In the genomic region with DNA sequence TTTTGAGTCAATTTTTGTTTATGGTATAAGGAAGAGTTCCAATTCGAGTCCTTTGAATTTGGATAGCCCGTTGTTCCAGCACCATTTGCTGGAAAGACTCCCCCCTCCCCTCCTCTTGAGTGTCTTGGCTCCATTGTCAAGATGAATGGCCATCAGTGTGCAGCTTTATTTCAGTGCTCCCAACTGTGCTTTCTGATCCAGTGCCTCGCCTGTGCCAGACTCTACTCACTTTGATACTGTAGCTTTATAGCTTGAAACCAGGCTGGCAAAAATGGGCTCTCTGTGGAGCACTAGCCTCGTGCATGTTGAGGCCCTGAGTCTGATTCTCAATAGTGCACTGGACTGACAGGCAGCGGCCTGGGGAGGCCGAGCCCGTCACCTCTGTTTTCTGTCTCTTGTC, we compare ENCODE assay signal across 9 mouse cellular contexts. TPM values are rescaled to one million over a fixed set of nuclear protein-coding genes. Genes with fewer than 3 reads are reported as not detected.
DNase-seq lines count a peak whose midpoint lies in the region; ATAC-seq and TF ChIP-seq lines count a peak whose summit lies in the region.
"Had no signal": no experiment of that assay in that cellular context is flagged by ENCODE, and none has a peak within 500 bp of the region (broad histone marks: within the 10 kb centered on the region; RNA-seq: fewer than 3 reads in every experiment).

No protein-coding gene starts in this region.

- no peaks in the 10 kb centered on the region for H3K27me3 ChIP-seq in embryonic facial prominence, embryonic 12.5 days
- H3K27me3 ChIP-seq in embryonic facial prominence, embryonic 10.5 days (replicated peaks; ENCODE audit: low read depth, poor library complexity, severe bottlenecking), result no peaks in the 10 kb centered on the region
- H3K27me3 ChIP-seq in liver, embryonic 13.5 days, result no peaks in the 10 kb centered on the region
- H3K27me3 ChIP-seq in liver, postnatal 0 days (ENCODE audit: insufficient read depth, low read length), result no peaks in the 10 kb centered on the region
- no peaks in the 10 kb centered on the region for H3K27me3 ChIP-seq in limb, embryonic 15.5 days

- no peak overlapping the region for H3K9ac ChIP-seq in embryonic facial prominence, embryonic 12.5 days
- 0 out of 2 replicates have a peak overlapping the region, but pooled peaks have one; percentile 13 for H3K9ac ChIP-seq in liver, embryonic 13.5 days
- no peak overlapping the region for H3K9ac ChIP-seq in liver, postnatal 0 days (replicated peaks)
- H3K9ac ChIP-seq in limb, embryonic 15.5 days, result no peak overlapping the region

- no peak for TF ChIP-seq EP300 in liver, postnatal 0 days (IDR thresholded peaks at IDR 0.05; ENCODE audit: low read depth)

- 47% methylated on average over 7 of the region's 7 CpGs for WGBS in embryonic facial prominence, embryonic 12.5 days
- WGBS in embryonic facial prominence, embryonic 10.5 days, result 59% methylated on average over 7 of the region's 7 CpGs
- WGBS in liver, embryonic 13.5 days (ENCODE audit: insufficient replicate concordance), result 39% methylated on average over 7 of the region's 7 CpGs
- 63% methylated on average over 7 of the region's 7 CpGs for WGBS in liver, postnatal 0 days (ENCODE audit: insufficient replicate concordance)
- 51% methylated on average over 7 of the region's 7 CpGs for WGBS in limb, embryonic 15.5 days

- ATAC-seq in embryonic facial prominence, embryonic 12.5 days (ENCODE audit: insufficient number of reproducible peaks, insufficient read depth, low FRiP score, low TSS enrichment), result no peak
- no peak for ATAC-seq in liver, embryonic 13.5 days (ENCODE audit: low read depth)
- no peak for ATAC-seq in liver, postnatal 0 days
- no peak for ATAC-seq in limb, embryonic 15.5 days (ENCODE audit: insufficient number of reproducible peaks, low FRiP score, low TSS enrichment, low read depth)
- no peak for ATAC-seq in granulocyte monocyte progenitor cell, adult 5-6 weeks (replicated peaks; ENCODE audit: poor library complexity, severe bottlenecking)

- DNase-seq in embryonic facial prominence, embryonic 10.5 days (ENCODE audit: low spot score), result no peak
- no peak for DNase-seq in liver, embryonic 13.5 days
- no peak for DNase-seq in liver, postnatal 0 days
- no peak for DNase-seq in left cerebral cortex, adult 9 months (ENCODE audit: low spot score in 2 of 2)

- no peak overlapping the region for H3K4me2 ChIP-seq in embryonic facial prominence, embryonic 12.5 days (replicated peaks)
- H3K4me2 ChIP-seq in liver, embryonic 13.5 days, result no peak overlapping the region
- H3K4me2 ChIP-seq in liver, postnatal 0 days (ENCODE audit: low read depth, low read length), result no peak overlapping the region
- H3K4me2 ChIP-seq in limb, embryonic 15.5 days, result no peak overlapping the region

- H3K27ac ChIP-seq in embryonic facial prominence, embryonic 12.5 days, result peak overlapping the region; percentile 73
- H3K27ac ChIP-seq in embryonic facial prominence, embryonic 10.5 days (replicated peaks), result no peak overlapping the region
- no peak overlapping the region for H3K27ac ChIP-seq in liver, embryonic 13.5 days
- no peak overlapping the region for H3K27ac ChIP-seq in liver, postnatal 0 days (ENCODE audit: low read depth)
- peak overlapping the region; percentile 68 for H3K27ac ChIP-seq in embryonic fibroblast, embryonic 13.5 days (ENCODE audit: insufficient read depth, low read length)
- peak overlapping the region; percentile 70 for H3K27ac ChIP-seq in limb, embryonic 15.5 days
- H3K27ac ChIP-seq: left cerebral cortex, adult 2 months had no signal

- no peaks in the 10 kb centered on the region for H3K36me3 ChIP-seq in embryonic facial prominence, embryonic 12.5 days
- peaks cover 20% of the 10 kb centered on the region for H3K36me3 ChIP-seq in embryonic facial prominence, embryonic 10.5 days (replicated peaks)
- 0 out of 2 replicates have a peak, but pooled peaks cover 3% of the 10 kb centered on the region for H3K36me3 ChIP-seq in liver, embryonic 13.5 days
- H3K36me3 ChIP-seq in liver, postnatal 0 days (replicated peaks; ENCODE audit: insufficient read depth, low read length), result peaks cover 4% of the 10 kb centered on the region; the same call in 1 of the 2 replicates
- peaks cover 7% of the 10 kb centered on the region; the same call in 1 of the 2 replicates for H3K36me3 ChIP-seq in limb, embryonic 15.5 days

- no peak for TF ChIP-seq POLR2A in embryonic fibroblast, embryonic 13.5 days (IDR thresholded peaks at IDR 0.05; ENCODE audit: low read depth, low read length)

- H3K4me3 ChIP-seq in embryonic facial prominence, embryonic 12.5 days, result no peak overlapping the region
- H3K4me3 ChIP-seq in embryonic facial prominence, embryonic 10.5 days, result no peak overlapping the region
- no peak overlapping the region for H3K4me3 ChIP-seq in liver, embryonic 13.5 days (replicated peaks)
- H3K4me3 ChIP-seq in liver, postnatal 0 days (ENCODE audit: low read depth, low read length), result no peak overlapping the region
- H3K4me3 ChIP-seq in embryonic fibroblast, embryonic 13.5 days (ENCODE audit: insufficient read depth, low read length), result no peak overlapping the region
- H3K4me3 ChIP-seq in limb, embryonic 15.5 days, result no peak overlapping the region
- H3K4me3 ChIP-seq: left cerebral cortex, adult 2 months had no signal

- no peaks in the 10 kb centered on the region for H3K9me3 ChIP-seq in embryonic facial prominence, embryonic 12.5 days
- no peaks in the 10 kb centered on the region for H3K9me3 ChIP-seq in embryonic facial prominence, embryonic 10.5 days
- H3K9me3 ChIP-seq in liver, embryonic 13.5 days (replicated peaks), result no peaks in the 10 kb centered on the region
- no peaks in the 10 kb centered on the region for H3K9me3 ChIP-seq in liver, postnatal 0 days (ENCODE audit: low read length)
- no peaks in the 10 kb centered on the region for H3K9me3 ChIP-seq in limb, embryonic 15.5 days

- H3K4me1 ChIP-seq in embryonic facial prominence, embryonic 12.5 days, result peaks cover 51% of the 10 kb centered on the region
- peaks cover 69% of the 10 kb centered on the region for H3K4me1 ChIP-seq in embryonic facial prominence, embryonic 10.5 days
- peaks cover 35% of the 10 kb centered on the region for H3K4me1 ChIP-seq in liver, embryonic 13.5 days (replicated peaks)
- H3K4me1 ChIP-seq in liver, postnatal 0 days (ENCODE audit: insufficient read depth), result peaks cover 6% of the 10 kb centered on the region; the same call in 1 of the 2 replicates
- peaks cover 8% of the 10 kb centered on the region for H3K4me1 ChIP-seq in embryonic fibroblast, embryonic 13.5 days (ENCODE audit: control insufficient read depth, insufficient read depth, low read length)
- peaks cover 36% of the 10 kb centered on the region for H3K4me1 ChIP-seq in limb, embryonic 15.5 days

- no peak for TF ChIP-seq CTCF in liver, postnatal 0 days (IDR thresholded peaks at IDR 0.05; ENCODE audit: low read depth)
- TF ChIP-seq CTCF in embryonic fibroblast, embryonic 13.5 days (IDR thresholded peaks at IDR 0.05; ENCODE audit: borderline replicate concordance, insufficient read depth, low read length), result no peak

RNA-seq across cellular contexts. Expression of gene Sufu, which starts 50.4 kb away (rescaled TPM):
- 44.9 and 47.6 TPM in 2 replicates for polyA plus RNA-seq in embryonic facial prominence, embryonic 12.5 days (2016; fragmentation: Nextera tagmentation; extraction: Ambion mirVana)
- 50.5 and 53.4 TPM in 2 replicates for polyA plus RNA-seq in embryonic facial prominence, embryonic 10.5 days (2016; fragmentation: Nextera tagmentation; extraction: Ambion mirVana)
- polyA plus RNA-seq in liver, embryonic 13.5 days (2015; fragmentation: Nextera tagmentation; extraction: Ambion mirVana), result 6.3 and 8.2 TPM in 2 replicates
- polyA plus RNA-seq in liver, postnatal 0 days (2015; fragmentation: Nextera tagmentation; extraction: Ambion mirVana), result 3.7 and 3.8 TPM in 2 replicates
- polyA plus RNA-seq in embryonic fibroblast, embryonic 13.5 days (2011; ENCODE audit: insufficient read length, low read depth, missing spikeins), result 19.8 and 22.0 TPM in 2 replicates
- polyA plus RNA-seq in limb, embryonic 15.5 days (2015; fragmentation: Nextera tagmentation; extraction: Ambion mirVana), result 32.8 and 33.6 TPM in 2 replicates
- total RNA-seq in granulocyte monocyte progenitor cell, adult 5-6 weeks (2014; fragmentation: Nextera tagmentation), result 20.9 and 22.8 TPM in 2 replicates
- 7.2 and 9.0 TPM in 2 replicates for total RNA-seq in granulocyte monocyte progenitor cell, adult 5-6 weeks (2017)

RNA-seq across cellular contexts. Expression of gene Actr1a, which starts 51.6 kb away (rescaled TPM):
- 157 and 161 TPM in 2 replicates for polyA plus RNA-seq in embryonic facial prominence, embryonic 12.5 days (2016; fragmentation: Nextera tagmentation; extraction: Ambion mirVana)
- polyA plus RNA-seq in embryonic facial prominence, embryonic 10.5 days (2016; fragmentation: Nextera tagmentation; extraction: Ambion mirVana), result 164 and 170 TPM in 2 replicates
- polyA plus RNA-seq in liver, embryonic 13.5 days (2015; fragmentation: Nextera tagmentation; extraction: Ambion mirVana), result 56.1 and 61.2 TPM in 2 replicates
- 31.8 and 35.4 TPM in 2 replicates for polyA plus RNA-seq in liver, postnatal 0 days (2015; fragmentation: Nextera tagmentation; extraction: Ambion mirVana)
- 117 and 130 TPM in 2 replicates for polyA plus RNA-seq in embryonic fibroblast, embryonic 13.5 days (2011; ENCODE audit: insufficient read length, low read depth, missing spikeins)
- 145 and 156 TPM in 2 replicates for polyA plus RNA-seq in limb, embryonic 15.5 days (2015; fragmentation: Nextera tagmentation; extraction: Ambion mirVana)
- 86.7 and 93.2 TPM in 2 replicates for total RNA-seq in granulocyte monocyte progenitor cell, adult 5-6 weeks (2014; fragmentation: Nextera tagmentation)
- 75.8 and 79.7 TPM in 2 replicates for total RNA-seq in granulocyte monocyte progenitor cell, adult 5-6 weeks (2017)

RNA-seq across cellular contexts. Expression of gene Trim8, which starts 54.4 kb away (rescaled TPM):
- 22.4 and 23.5 TPM in 2 replicates for polyA plus RNA-seq in embryonic facial prominence, embryonic 12.5 days (2016; fragmentation: Nextera tagmentation; extraction: Ambion mirVana)
- polyA plus RNA-seq in embryonic facial prominence, embryonic 10.5 days (2016; fragmentation: Nextera tagmentation; extraction: Ambion mirVana), result 19.5 and 20.9 TPM in 2 replicates
- 9.1 and 9.2 TPM in 2 replicates for polyA plus RNA-seq in liver, embryonic 13.5 days (2015; fragmentation: Nextera tagmentation; extraction: Ambion mirVana)
- polyA plus RNA-seq in liver, postnatal 0 days (2015; fragmentation: Nextera tagmentation; extraction: Ambion mirVana), result 7.9 and 9.8 TPM in 2 replicates
- polyA plus RNA-seq in embryonic fibroblast, embryonic 13.5 days (2011; ENCODE audit: insufficient read length, low read depth, missing spikeins), result 22.1 and 25.9 TPM in 2 replicates
- polyA plus RNA-seq in limb, embryonic 15.5 days (2015; fragmentation: Nextera tagmentation; extraction: Ambion mirVana), result 14.6 and 15.1 TPM in 2 replicates
- total RNA-seq in granulocyte monocyte progenitor cell, adult 5-6 weeks (2014; fragmentation: Nextera tagmentation), result 10.9 and 13.9 TPM in 2 replicates
- 12.2 and 13.6 TPM in 2 replicates for total RNA-seq in granulocyte monocyte progenitor cell, adult 5-6 weeks (2017)

Comparison
In these comparisons a context has a peak if more than half of its experiments do, and no peak if none do; other contexts are left out.
1. H3K27ac ChIP-seq: peak in embryonic facial prominence, embryonic 12.5 days (single experiment), embryonic fibroblast, embryonic 13.5 days (single experiment) and limb, embryonic 15.5 days (single experiment); none in embryonic facial prominence, embryonic 10.5 days (single experiment), liver, embryonic 13.5 days (single experiment) and liver, postnatal 0 days (single experiment).